Mouse (Mus musculus): ENCODE measurements around the gene Med8. TPM values are rescaled to one million over a fixed set of nuclear protein-coding genes. Genes with fewer than 3 reads are reported as not detected.

Med8 gene
- polyA plus RNA-seq, 1 experiment from 2014 or later = 139 TPM

Other genes with a start within 250 kb of the Med8 start
- 65.4 and 68.0 TPM in 2 replicates for gene Kdm4a, start 229.3 kb upstream of the Med8 start, polyA plus RNA-seq (2014; fragmentation: Nextera tagmentation; extraction: Ambion mirVana)
- 68.9 and 80.1 TPM in 2 replicates for gene Ptprf, start 117.9 kb upstream of the Med8 start, polyA plus RNA-seq (2014; fragmentation: Nextera tagmentation; extraction: Ambion mirVana)
- 11.3 and 11.6 TPM in 2 replicates for gene Szt2, start 64 bp upstream of the Med8 start, polyA plus RNA-seq (2014; fragmentation: Nextera tagmentation; extraction: Ambion mirVana)
- gene Elovl1, start 18.8 kb downstream of the Med8 start, polyA plus RNA-seq (2014; fragmentation: Nextera tagmentation; extraction: Ambion mirVana) = 42.3 and 48.7 TPM in 2 replicates
- gene Cdc20, start 28.0 kb downstream of the Med8 start, polyA plus RNA-seq (2014; fragmentation: Nextera tagmentation; extraction: Ambion mirVana) = 290 TPM in 2 replicates
- 1.0 and 2.1 TPM in 2 replicates for gene Mpl, start 48.2 kb downstream of the Med8 start, polyA plus RNA-seq (2014; fragmentation: Nextera tagmentation; extraction: Ambion mirVana)
- 14.5 and 14.8 TPM in 2 replicates for gene Tie1, start 80.7 kb downstream of the Med8 start, polyA plus RNA-seq (2014; fragmentation: Nextera tagmentation; extraction: Ambion mirVana)
- 0.43 and 0.74 TPM in 2 replicates for gene 2610528J11Rik, start 117.7 kb downstream of the Med8 start, polyA plus RNA-seq (2014; fragmentation: Nextera tagmentation; extraction: Ambion mirVana)
- gene Tmem125, start 134.7 kb downstream of the Med8 start, polyA plus RNA-seq (2014; fragmentation: Nextera tagmentation; extraction: Ambion mirVana) = 0.66 TPM in 1 of 2 replicates, not detected in the other
- 0.47 and 0.48 TPM in 2 replicates for gene Cfap57, start 211.4 kb downstream of the Med8 start, polyA plus RNA-seq (2014; fragmentation: Nextera tagmentation; extraction: Ambion mirVana)
- gene Ebna1bp2, start 211.5 kb downstream of the Med8 start, polyA plus RNA-seq (2014; fragmentation: Nextera tagmentation; extraction: Ambion mirVana) = 165 and 170 TPM in 2 replicates
- gene Olfr62, start 249.6 kb downstream of the Med8 start, polyA plus RNA-seq (2014; fragmentation: Nextera tagmentation; extraction: Ambion mirVana) = not detected in 2 replicates

Data from neural tube, embryonic 11.5 days (tissue).